Mouse (Mus musculus): Measurements from ENCODE around the gene Gale.

Gale gene

GRCm38 (mm10) chr4:135963457-135964193 lies at the start of gene Gale:
Gene Gale, plus strand, starts transcription at chr4:135963727.
- DNase-seq (ENCODE audit: low read depth, low spot score): peak; percentile 97

GRCm38 (mm10) chr4:135918635-135919279 lies 44.8 kb upstream of the Gale start:
- DNase-seq (ENCODE audit: low read depth, low spot score): no peak

- no peak for DNase-seq (ENCODE audit: low read depth, low spot score)
These were observed 44.3 kb upstream of the Gale start for GRCm38 (mm10) chr4:135919280-135919639.

- DNase-seq (ENCODE audit: low read depth, low spot score): peak; percentile 94
These were observed 43.0 kb upstream of the Gale start, which contains the start of gene Fuca1 for GRCm38 (mm10) chr4:135920304-135921241. Gene Fuca1, plus strand, starts transcription at chr4:135920735.

- peak; percentile 75 for DNase-seq (ENCODE audit: low read depth, low spot score)
These were observed 42.0 kb upstream of the Gale start for GRCm38 (mm10) chr4:135921257-135922120.

GRCm38 (mm10) chr4:135922190-135922589 lies 41.3 kb upstream of the Gale start:
- DNase-seq (ENCODE audit: low read depth, low spot score): no peak

GRCm38 (mm10) chr4:135924418-135924817 lies 39.1 kb upstream of the Gale start:
- DNase-seq (ENCODE audit: low read depth, low spot score): no peak

GRCm38 (mm10) chr4:135925341-135925740 lies 38.2 kb upstream of the Gale start:
- DNase-seq (ENCODE audit: low read depth, low spot score): no peak

- no peak for DNase-seq (ENCODE audit: low read depth, low spot score)
These were observed 37.2 kb upstream of the Gale start for GRCm38 (mm10) chr4:135926195-135926808.

GRCm38 (mm10) chr4:135926861-135927260 lies 36.7 kb upstream of the Gale start:
- no peak for DNase-seq (ENCODE audit: low read depth, low spot score)

- no peak for DNase-seq (ENCODE audit: low read depth, low spot score)
These were observed 35.2 kb upstream of the Gale start for GRCm38 (mm10) chr4:135928376-135928775.

GRCm38 (mm10) chr4:135929405-135929804 lies 34.1 kb upstream of the Gale start:
- no peak for DNase-seq (ENCODE audit: low read depth, low spot score)

GRCm38 (mm10) chr4:135929828-135930227 lies 33.7 kb upstream of the Gale start:
- DNase-seq (ENCODE audit: low read depth, low spot score): no peak

GRCm38 (mm10) chr4:135930239-135930638 lies 33.3 kb upstream of the Gale start:
- DNase-seq (ENCODE audit: low read depth, low spot score): no peak

- peak; percentile 42 for DNase-seq (ENCODE audit: low read depth, low spot score)
These were observed 31.7 kb upstream of the Gale start for GRCm38 (mm10) chr4:135931832-135932231.

GRCm38 (mm10) chr4:135934708-135935500 lies 28.6 kb upstream of the Gale start:
- no peak for DNase-seq (ENCODE audit: low read depth, low spot score)

GRCm38 (mm10) chr4:135935502-135935901 lies 28.0 kb upstream of the Gale start:
- no peak for DNase-seq (ENCODE audit: low read depth, low spot score)

- no peak for DNase-seq (ENCODE audit: low read depth, low spot score)
These were observed 24.7 kb upstream of the Gale start for GRCm38 (mm10) chr4:135938858-135939257.

GRCm38 (mm10) chr4:135941026-135941425 lies 22.5 kb upstream of the Gale start:
- peak; percentile 21 for DNase-seq (ENCODE audit: low read depth, low spot score)

- no peak for DNase-seq (ENCODE audit: low read depth, low spot score)
These were observed 21.3 kb upstream of the Gale start for GRCm38 (mm10) chr4:135942193-135942592.
